Mouse (Mus musculus) megakaryocyte, embryonic 14.5 days (primary cell): ENCODE measurements around the gene Arhgap15.

Source experiments
- FLI1 ChIP-seq: IDR thresholded peaks from 2 replicates; pipeline ENCODE4 v1.6.1; 2012; ENCODE audit warnings: low read length, inconsistent platforms, mixed read lengths
- GATA1 ChIP-seq: IDR thresholded peaks from 3 replicates; pipeline ENCODE4 v1.6.1; 2012; ENCODE audit warnings: mixed read lengths, low read length, inconsistent platforms, borderline replicate concordance

- TF ChIP-seq GATA1 (no peak), FLI1 (no peak)
These were observed 556.6 kb downstream of the Arhgap15 start for GRCm38 (mm10) chr2:44304971-44305808.
